In genomic region chr9:44135731-44136411, GRCm38 (mm10) we compare ENCODE assay signal across 8 mouse cellular contexts. TPM values are rescaled to one million over a fixed set of nuclear protein-coding genes. Genes with fewer than 3 reads are reported as not detected.
DNase-seq lines count a peak whose midpoint lies in the region; ATAC-seq lines count a peak whose summit lies in the region.

No protein-coding gene starts in this region.

- no peaks in the 10 kb centered on the region for H3K9me3 ChIP-seq in kidney, embryonic 16.5 days (ENCODE audit: low read length)
- no peaks in the 10 kb centered on the region for H3K9me3 ChIP-seq in hindbrain, embryonic 13.5 days
- H3K9me3 ChIP-seq in midbrain, embryonic 14.5 days (ENCODE audit: control insufficient read depth, low read length): no peaks in the 10 kb centered on the region

- WGBS in kidney, embryonic 16.5 days: 34% methylated on average over 7 of the region's 7 CpGs
- WGBS in hindbrain, embryonic 13.5 days: 63% methylated on average over 7 of the region's 7 CpGs
- WGBS in midbrain, embryonic 14.5 days: 62% methylated on average over 7 of the region's 7 CpGs

- peak overlapping the region; percentile 60 for H3K4me3 ChIP-seq in kidney, embryonic 16.5 days (ENCODE audit: low read length)
- peak overlapping the region; percentile 48 for H3K4me3 ChIP-seq in hindbrain, embryonic 13.5 days
- peak overlapping the region; percentile 37 for H3K4me3 ChIP-seq in midbrain, embryonic 14.5 days (replicated peaks; ENCODE audit: low read depth, low read length)

- no peak for DNase-seq in kidney, postnatal 14 days
- DNase-seq in cerebellum, postnatal 10 days: peak; percentile 61 to 64
- no peak for DNase-seq in midbrain, embryonic 14.5 days
- no peak for DNase-seq in adrenal gland, adult 18-20 months (ENCODE audit: low spot score in 2 of 2)
- no peak for DNase-seq in right cerebral cortex, adult 2 months (ENCODE audit: low spot score in 2 of 2)
- no peak for DNase-seq in urinary bladder, postnatal 36 days (ENCODE audit: low spot score in 2 of 2)

- peak overlapping the region; percentile 88 for H3K4me2 ChIP-seq in kidney, embryonic 16.5 days (replicated peaks; ENCODE audit: low read depth, low read length)
- H3K4me2 ChIP-seq in hindbrain, embryonic 13.5 days: peak overlapping the region; percentile 69
- peak overlapping the region; percentile 79 for H3K4me2 ChIP-seq in midbrain, embryonic 14.5 days (ENCODE audit: low read length)

- H3K4me1 ChIP-seq in kidney, embryonic 16.5 days (ENCODE audit: insufficient read depth, low read length): peaks cover 51% of the 10 kb centered on the region
- peaks cover 44% of the 10 kb centered on the region for H3K4me1 ChIP-seq in hindbrain, embryonic 13.5 days (replicated peaks)
- H3K4me1 ChIP-seq in midbrain, embryonic 14.5 days (ENCODE audit: control insufficient read depth, insufficient read depth, low read length): peaks cover 28% of the 10 kb centered on the region

- peak overlapping the region; percentile 76 for H3K9ac ChIP-seq in kidney, embryonic 16.5 days (replicated peaks; ENCODE audit: low read length)
- H3K9ac ChIP-seq in hindbrain, embryonic 13.5 days: peak overlapping the region; percentile 74; the same call in 1 of the 2 replicates
- no peak overlapping the region for H3K9ac ChIP-seq in midbrain, embryonic 14.5 days (replicated peaks; ENCODE audit: low read length)

- no peak for ATAC-seq in kidney, embryonic 16.5 days (ENCODE audit: low FRiP score, low TSS enrichment)
- ATAC-seq in hindbrain, embryonic 13.5 days (ENCODE audit: low FRiP score): 0 out of 2 replicates have a peak, but pooled peaks have one; percentile 21
- ATAC-seq in midbrain, embryonic 14.5 days (ENCODE audit: low FRiP score, low TSS enrichment): no peak

- H3K27ac ChIP-seq in kidney, embryonic 16.5 days (ENCODE audit: low read length): peak overlapping the region; percentile 90; the same call in 1 of the 2 replicates
- 0 out of 2 replicates have a peak overlapping the region, but pooled peaks have one; percentile 2 for H3K27ac ChIP-seq in hindbrain, embryonic 13.5 days
- no peak overlapping the region for H3K27ac ChIP-seq in midbrain, embryonic 14.5 days (replicated peaks; ENCODE audit: low read depth, low read length)

- H3K27me3 ChIP-seq in kidney, embryonic 16.5 days (ENCODE audit: insufficient read depth, low read length): peaks cover 4% of the 10 kb centered on the region; the same call in 1 of the 2 replicates
- peaks cover 63% of the 10 kb centered on the region for H3K27me3 ChIP-seq in hindbrain, embryonic 13.5 days
- peaks cover 32% of the 10 kb centered on the region for H3K27me3 ChIP-seq in midbrain, embryonic 14.5 days (ENCODE audit: control insufficient read depth, insufficient read depth, low read length)

- H3K36me3 ChIP-seq in kidney, embryonic 16.5 days (ENCODE audit: insufficient read depth, low read length): 0 out of 2 replicates have a peak, but pooled peaks cover 6% of the 10 kb centered on the region
- peaks cover 14% of the 10 kb centered on the region; the same call in 1 of the 2 replicates for H3K36me3 ChIP-seq in hindbrain, embryonic 13.5 days
- no peaks in the 10 kb centered on the region for H3K36me3 ChIP-seq in midbrain, embryonic 14.5 days (ENCODE audit: control insufficient read depth, insufficient read depth, low read length)

RNA-seq across cellular contexts. Expression of gene Mcam, which starts 1.6 kb away (rescaled TPM):
- polyA plus RNA-seq in kidney, embryonic 16.5 days (2015; fragmentation: Nextera tagmentation; extraction: Ambion mirVana): 54.3 and 60.3 TPM in 2 replicates
- polyA plus RNA-seq in hindbrain, embryonic 13.5 days (2015; fragmentation: Nextera tagmentation; extraction: Ambion mirVana): 13.1 and 14.0 TPM in 2 replicates
- polyA plus RNA-seq in midbrain, embryonic 14.5 days (2014; fragmentation: Nextera tagmentation; extraction: Ambion mirVana): 6.1 and 13.2 TPM in 2 replicates
- total RNA-seq in adrenal gland, adult 18-20 months (2021): 10 to 100 TPM; 24.2 to 90.7 TPM

RNA-seq across cellular contexts. Expression of gene Rnf26, which starts 22.6 kb away (rescaled TPM):
- 75.0 and 87.0 TPM in 2 replicates for polyA plus RNA-seq in kidney, embryonic 16.5 days (2015; fragmentation: Nextera tagmentation; extraction: Ambion mirVana)
- polyA plus RNA-seq in hindbrain, embryonic 13.5 days (2015; fragmentation: Nextera tagmentation; extraction: Ambion mirVana): 27.9 and 29.2 TPM in 2 replicates
- polyA plus RNA-seq in midbrain, embryonic 14.5 days (2014; fragmentation: Nextera tagmentation; extraction: Ambion mirVana): 25.7 and 29.9 TPM in 2 replicates
- total RNA-seq in adrenal gland, adult 18-20 months (2021): 10 to 100 TPM; 19.4 to 24.1 TPM

RNA-seq across cellular contexts. Expression of gene Gm49380, which starts 22.6 kb away (rescaled TPM):
- 0.22 and 0.25 TPM in 2 replicates for polyA plus RNA-seq in kidney, embryonic 16.5 days (2015; fragmentation: Nextera tagmentation; extraction: Ambion mirVana)
- 0.12 and 0.49 TPM in 2 replicates for polyA plus RNA-seq in hindbrain, embryonic 13.5 days (2015; fragmentation: Nextera tagmentation; extraction: Ambion mirVana)
- polyA plus RNA-seq in midbrain, embryonic 14.5 days (2014; fragmentation: Nextera tagmentation; extraction: Ambion mirVana): 0.11 and 0.12 TPM in 2 replicates
- under 1 TPM; 0.27 to 0.48 TPM for total RNA-seq in adrenal gland, adult 18-20 months (2021)

RNA-seq across cellular contexts. Expression of gene C1qtnf5, which starts 28.8 kb away (rescaled TPM):
- 4.7 and 5.7 TPM in 2 replicates for polyA plus RNA-seq in kidney, embryonic 16.5 days (2015; fragmentation: Nextera tagmentation; extraction: Ambion mirVana)
- 3.2 and 5.3 TPM in 2 replicates for polyA plus RNA-seq in hindbrain, embryonic 13.5 days (2015; fragmentation: Nextera tagmentation; extraction: Ambion mirVana)
- polyA plus RNA-seq in midbrain, embryonic 14.5 days (2014; fragmentation: Nextera tagmentation; extraction: Ambion mirVana): 3.7 and 4.0 TPM in 2 replicates
- 10 to 100 TPM; 13.2 to 17.8 TPM for total RNA-seq in adrenal gland, adult 18-20 months (2021)

RNA-seq across cellular contexts. Expression of gene Mfrp, which starts 34.3 kb away (rescaled TPM):
- polyA plus RNA-seq in kidney, embryonic 16.5 days (2015; fragmentation: Nextera tagmentation; extraction: Ambion mirVana): 0.10 and 0.25 TPM in 2 replicates
- 0.22 TPM in 1 of 2 replicates, not detected in the other for polyA plus RNA-seq in hindbrain, embryonic 13.5 days (2015; fragmentation: Nextera tagmentation; extraction: Ambion mirVana)
- polyA plus RNA-seq in midbrain, embryonic 14.5 days (2014; fragmentation: Nextera tagmentation; extraction: Ambion mirVana): 0.09 and 0.11 TPM in 2 replicates
- not detected for total RNA-seq in adrenal gland, adult 18-20 months (2021)

Comparison
In these comparisons a context has a peak if more than half of its experiments do, and no peak if none do; other contexts are left out.
1. DNase-seq: peak in cerebellum, postnatal 10 days (2 of 2); none in kidney, postnatal 14 days (single experiment), midbrain, embryonic 14.5 days (single experiment), adrenal gland, adult 18-20 months (0 of 2), right cerebral cortex, adult 2 months (0 of 2) and urinary bladder, postnatal 36 days (0 of 2).
2. Peak in every context shown above with its lines, with median percentiles within 50 percentile points of each other: H3K4me2 ChIP-seq and H3K4me3 ChIP-seq.